Mouse (Mus musculus): ENCODE measurements at regions not wholly inside any gene's neighbourhood (a gene's known extent, or its start where the extent isn't known, plus 50 kb on each side); places are given as distances from the start of the nearest gene placed in this dataset.
A peak's percentile ranks its signal among the peaks of the same experiment; 100 is the strongest.

GRCm38 (mm10) chr9:66646226-66646625, 53.3 kb upstream of the Usp3 start:
- in situ Hi-C loops (cut with MboI; ENCODE audit: low sequenced_read_pairs in 2 of 2, unreplicated experiment in 2 of 2), result no loop called here

GRCm38 (mm10) chr9:66651306-66651705, 58.4 kb upstream of the Usp3 start:
- H3K9me3 ChIP-seq (ENCODE audit: control insufficient read depth, insufficient read depth, low read depth, low read length), result no peaks in the 10 kb centered on the region
- H3K4me3 ChIP-seq (ENCODE audit: insufficient read depth in 1 of 2, low read depth in 1 of 2, low read length in 2 of 2, poor library complexity in 1 of 2, severe bottlenecking in 1 of 2), result no peak overlapping the region
- in situ Hi-C loops (cut with MboI; ENCODE audit: low sequenced_read_pairs in 2 of 2, unreplicated experiment in 2 of 2), result no loop called here
- TF ChIP-seq MAFK (IDR thresholded peaks at IDR 0.05; ENCODE audit: insufficient read depth, low read depth, low read length), result no peak
- no peak for TF ChIP-seq ZC3H11A (IDR thresholded peaks at IDR 0.05; ENCODE audit: borderline replicate concordance, low read depth, low read length)
- no peaks in the 10 kb centered on the region for H3K36me3 ChIP-seq (ENCODE audit: control insufficient read depth, insufficient read depth, low read length, poor library complexity, severe bottlenecking)
- no peaks in the 10 kb centered on the region for H3K4me1 ChIP-seq (ENCODE audit: control insufficient read depth in 2 of 2, insufficient read depth in 2 of 2, low read length in 2 of 2, poor library complexity in 1 of 2)
- no peak overlapping the region for H3K27ac ChIP-seq (ENCODE audit: insufficient read depth, low read depth, low read length, poor library complexity, severe bottlenecking)
- DNase-seq (ENCODE audit: low read depth, low spot score), result no peak
- H3K9ac ChIP-seq (ENCODE audit: insufficient read depth, low read depth, low read length, poor library complexity, severe bottlenecking), result no peak overlapping the region

More at GRCm38 (mm10) chr9:66646226-66646625, 53.3 kb upstream of the Usp3 start:
- no peak overlapping the region for H3K9ac ChIP-seq (ENCODE audit: insufficient read depth, low read depth, low read length, poor library complexity, severe bottlenecking)
- no peak overlapping the region for H3K4me3 ChIP-seq (ENCODE audit: insufficient read depth in 1 of 2, low read depth in 1 of 2, low read length in 2 of 2, poor library complexity in 1 of 2, severe bottlenecking in 1 of 2)
- H3K27ac ChIP-seq (ENCODE audit: insufficient read depth, low read depth, low read length, poor library complexity, severe bottlenecking), result no peak overlapping the region
- H3K36me3 ChIP-seq (ENCODE audit: control insufficient read depth, insufficient read depth, low read length, poor library complexity, severe bottlenecking), result no peaks in the 10 kb centered on the region
- 0 out of 4 replicates have a peak, but pooled peaks cover 0 to 1% of the 10 kb centered on the region in 2 experiments for H3K4me1 ChIP-seq (ENCODE audit: control insufficient read depth in 2 of 2, insufficient read depth in 2 of 2, low read length in 2 of 2, poor library complexity in 1 of 2)
- H3K9me3 ChIP-seq (ENCODE audit: control insufficient read depth, insufficient read depth, low read depth, low read length), result no peaks in the 10 kb centered on the region
- peak; percentile 89 for TF ChIP-seq ZC3H11A (IDR thresholded peaks at IDR 0.05; ENCODE audit: borderline replicate concordance, low read depth, low read length)
- TF ChIP-seq CHD2 (IDR thresholded peaks at IDR 0.05; ENCODE audit: low read depth, low read length), result no peak
- peak; percentile 77 for DNase-seq (ENCODE audit: low read depth, low spot score)

GRCm38 (mm10) chr9:66657116-66657758, 56.2 kb upstream of the Car12 start:
- in situ Hi-C loops (cut with MboI; ENCODE audit: low sequenced_read_pairs in 2 of 2, unreplicated experiment in 2 of 2), result no loop called here
- no peak for DNase-seq (ENCODE audit: low read depth, low spot score)
- Histone ChIP-seq H3K9me3 (ENCODE audit: control insufficient read depth, insufficient read depth, low read depth, low read length) (no peaks in the 10 kb centered on the region), H3K36me3 (ENCODE audit: control insufficient read depth, insufficient read depth, low read length, poor library complexity, severe bottlenecking) (no peaks in the 10 kb centered on the region), H3K9ac (ENCODE audit: insufficient read depth, low read depth, low read length, poor library complexity, severe bottlenecking) (no peak overlapping the region), H3K4me3 (ENCODE audit: insufficient read depth in 1 of 2, low read depth in 1 of 2, low read length in 2 of 2, poor library complexity in 1 of 2, severe bottlenecking in 1 of 2) (no peak overlapping the region), H3K4me1 (ENCODE audit: control insufficient read depth in 2 of 2, insufficient read depth in 2 of 2, low read length in 2 of 2, poor library complexity in 1 of 2) (peaks cover 0 to 5% of the 10 kb centered on the region in 2 experiments; a peak in 1 of 4 replicates), H3K27ac (ENCODE audit: insufficient read depth, low read depth, low read length, poor library complexity, severe bottlenecking) (no peak overlapping the region)
- no peak for TF ChIP-seq CHD2 (IDR thresholded peaks at IDR 0.05; ENCODE audit: low read depth, low read length)

- Histone ChIP-seq H3K9ac (ENCODE audit: insufficient read depth, low read depth, low read length, poor library complexity, severe bottlenecking) (no peak overlapping the region), H3K4me3 (ENCODE audit: insufficient read depth in 1 of 2, low read depth in 1 of 2, low read length in 2 of 2, poor library complexity in 1 of 2, severe bottlenecking in 1 of 2) (no peak overlapping the region), H3K36me3 (ENCODE audit: control insufficient read depth, insufficient read depth, low read length, poor library complexity, severe bottlenecking) (no peaks in the 10 kb centered on the region), H3K27ac (ENCODE audit: insufficient read depth, low read depth, low read length, poor library complexity, severe bottlenecking) (no peak overlapping the region), H3K4me1 (ENCODE audit: control insufficient read depth in 2 of 2, insufficient read depth in 2 of 2, low read length in 2 of 2, poor library complexity in 1 of 2) (peaks cover 0 to 5% of the 10 kb centered on the region in 2 experiments; a peak in 1 of 4 replicates), H3K9me3 (ENCODE audit: control insufficient read depth, insufficient read depth, low read depth, low read length) (no peaks in the 10 kb centered on the region)
- peak; percentile 49 for DNase-seq (ENCODE audit: low read depth, low spot score)
- TF ChIP-seq CHD2 (IDR thresholded peaks at IDR 0.05; ENCODE audit: low read depth, low read length) (no peak), MAFK (IDR thresholded peaks at IDR 0.05; ENCODE audit: insufficient read depth, low read depth, low read length) (no peak), ZNF384 (IDR thresholded peaks at IDR 0.05; ENCODE audit: low read depth, low read length) (no peak), ZC3H11A (IDR thresholded peaks at IDR 0.05; ENCODE audit: borderline replicate concordance, low read depth, low read length) (no peak), HCFC1 (IDR thresholded peaks at IDR 0.05; ENCODE audit: borderline replicate concordance, insufficient read depth, low read length) (no peak)
- in situ Hi-C loops (cut with MboI; ENCODE audit: low sequenced_read_pairs in 2 of 2, unreplicated experiment in 2 of 2), result no loop called here
Observed at GRCm38 (mm10) chr9:66658707-66659242, 54.7 kb upstream of the Car12 start.

GRCm38 (mm10) chr9:66659781-66660445, 53.6 kb upstream of the Car12 start:
- Histone ChIP-seq H3K36me3 (ENCODE audit: control insufficient read depth, insufficient read depth, low read length, poor library complexity, severe bottlenecking) (no peaks in the 10 kb centered on the region), H3K9ac (ENCODE audit: insufficient read depth, low read depth, low read length, poor library complexity, severe bottlenecking) (no peak overlapping the region), H3K4me1 (ENCODE audit: control insufficient read depth in 2 of 2, insufficient read depth in 2 of 2, low read length in 2 of 2, poor library complexity in 1 of 2) (peaks cover 0 to 5% of the 10 kb centered on the region in 2 experiments; a peak in 1 of 4 replicates), H3K4me3 (ENCODE audit: insufficient read depth in 1 of 2, low read depth in 1 of 2, low read length in 2 of 2, poor library complexity in 1 of 2, severe bottlenecking in 1 of 2) (no peak overlapping the region), H3K27ac (ENCODE audit: insufficient read depth, low read depth, low read length, poor library complexity, severe bottlenecking) (no peak overlapping the region), H3K9me3 (ENCODE audit: control insufficient read depth, insufficient read depth, low read depth, low read length) (no peaks in the 10 kb centered on the region)
- TF ChIP-seq ZNF384 (IDR thresholded peaks at IDR 0.05; ENCODE audit: low read depth, low read length), result no peak
- TF ChIP-seq MAFK (IDR thresholded peaks at IDR 0.05; ENCODE audit: insufficient read depth, low read depth, low read length), result no peak
- TF ChIP-seq ZC3H11A (IDR thresholded peaks at IDR 0.05; ENCODE audit: borderline replicate concordance, low read depth, low read length), result no peak
- in situ Hi-C loops (cut with MboI; ENCODE audit: low sequenced_read_pairs in 2 of 2, unreplicated experiment in 2 of 2), result no loop called here
- no peak for DNase-seq (ENCODE audit: low read depth, low spot score)
